Mouse (Mus musculus) megakaryocyte, adult 5-6 weeks (primary cell): Measurements from ENCODE around the gene Map7. TPM values are rescaled to one million over a fixed set of nuclear protein-coding genes. Genes with fewer than 3 reads are reported as not detected.

Source experiments
- ATAC-seq: 2 replicates; pipeline ENCODE4 v1.8.0; 2016; ENCODE audit warnings: mild to moderate bottlenecking, inconsistent platforms; ENCODE audit not compliant: poor library complexity, severe bottlenecking
- total RNA-seq, 2 experiments: library from RNA; stranded (forward) in 1 of 2; stranded (reverse) in 1 of 2; fragments of 153-499, 151-499 nt in 1 of 2; fragments of 221-1000, 200-1000 nt in 1 of 2; gene quantifications; 2 replicates each; pipeline versions ENCODE4 v1.2.3 to v1.2.4; 2015 to 2017

Map7 gene
- total RNA-seq (2015) (2.3 and 2.7 TPM in 2 replicates), total RNA-seq (2017) (3.1 and 3.8 TPM in 2 replicates)

GRCm38 (mm10) chr10:20148130-20148772 lies at the start of gene Map7:
Gene Map7, plus strand, starts transcription at chr10:20148471.
- ATAC-seq = peak; percentile 41

GRCm38 (mm10) chr10:20101456-20101855 lies 46.8 kb upstream of the Map7 start:
- ATAC-seq = no peak

GRCm38 (mm10) chr10:20104271-20104931 lies 43.9 kb upstream of the Map7 start:
- peak; percentile 94 for ATAC-seq

DNA sequence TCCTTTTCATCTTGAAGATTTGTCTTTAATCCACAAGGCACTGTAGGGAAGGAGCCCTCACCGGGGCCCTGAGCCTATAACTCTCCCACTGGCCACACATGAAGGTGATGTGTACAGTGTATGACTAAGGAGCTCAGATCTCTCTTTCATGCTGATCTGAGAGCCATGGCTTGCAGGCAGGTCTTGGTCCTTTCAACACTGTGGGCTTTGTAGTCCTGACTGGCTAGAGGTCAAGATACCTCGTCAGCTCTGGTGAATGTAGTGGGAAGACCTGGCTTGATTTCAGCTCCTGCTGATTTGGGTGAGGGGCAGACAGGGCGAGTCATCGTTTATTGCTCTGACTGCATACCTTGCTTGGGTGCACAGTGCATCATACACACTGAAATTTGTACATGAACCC lies 42.7 kb upstream of the Map7 start:
- peak; percentile 20 for ATAC-seq

DNA sequence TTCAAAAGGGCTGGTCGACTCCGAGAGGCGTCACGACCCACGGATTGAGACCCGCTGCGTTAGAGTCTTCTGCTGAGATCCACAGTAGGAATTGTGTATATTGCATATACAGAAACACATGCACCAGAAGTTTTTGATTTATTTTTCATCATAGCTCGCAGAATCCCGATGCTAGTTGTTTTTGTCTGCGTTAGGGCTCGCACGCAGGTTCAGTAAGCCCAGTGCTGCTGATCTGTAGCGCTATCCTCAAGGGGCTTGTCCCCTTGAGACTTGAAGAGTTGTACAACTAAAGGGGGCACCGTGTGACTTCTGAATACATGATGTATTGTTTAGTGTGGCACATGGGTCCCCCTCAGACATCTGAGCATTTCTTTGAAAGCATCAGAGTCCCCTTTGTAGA lies 41.2 kb upstream of the Map7 start:
- no peak for ATAC-seq

GRCm38 (mm10) chr10:20111508-20111907 lies 36.8 kb upstream of the Map7 start:
- ATAC-seq = no peak

DNA sequence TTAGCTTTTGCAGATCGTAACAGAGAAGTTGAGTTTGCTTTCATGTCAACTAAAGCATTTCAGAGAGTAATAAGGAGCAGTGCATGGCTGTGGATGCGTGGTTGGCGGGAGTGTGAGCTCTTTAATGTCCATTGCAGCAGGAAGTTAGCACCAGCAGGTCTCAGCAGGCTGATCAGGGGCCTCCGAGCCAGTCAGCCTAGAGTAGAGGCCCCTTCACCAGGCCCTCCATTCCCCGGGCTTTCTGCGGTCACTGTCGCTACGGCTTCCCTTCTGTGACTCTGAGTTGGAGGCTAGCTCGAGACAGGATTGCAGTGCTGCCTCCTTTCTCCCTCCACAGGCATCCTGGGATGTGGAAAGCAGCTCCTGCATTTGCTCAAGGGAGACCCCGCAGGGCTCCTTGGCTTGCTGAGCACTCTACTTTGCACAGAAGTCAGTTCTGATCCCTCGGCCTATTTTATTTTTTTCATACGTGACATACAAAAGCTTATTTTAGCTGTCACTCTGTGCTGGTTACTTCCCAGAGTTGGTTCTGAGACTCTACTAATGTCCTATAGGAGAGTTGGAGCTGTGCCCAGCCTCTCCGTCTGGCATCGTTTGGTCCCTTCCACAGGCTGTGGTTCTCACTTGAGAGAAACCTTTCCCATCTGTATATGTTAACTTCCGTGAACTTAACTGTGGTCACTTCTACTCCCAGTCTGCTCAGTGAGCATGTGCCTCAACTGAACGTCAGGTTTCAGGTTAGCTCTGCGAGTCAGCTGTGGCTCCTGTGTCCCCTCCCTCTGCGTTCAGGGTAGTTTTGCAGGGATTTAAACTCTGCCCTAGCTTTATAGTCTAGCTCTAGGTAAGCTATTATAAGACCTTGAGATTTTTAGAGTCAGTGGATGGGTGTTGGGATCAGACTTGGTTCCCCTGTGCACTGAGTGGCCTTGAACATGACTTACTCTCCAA lies 36.0 kb upstream of the Map7 start:
- no peak for ATAC-seq

DNA sequence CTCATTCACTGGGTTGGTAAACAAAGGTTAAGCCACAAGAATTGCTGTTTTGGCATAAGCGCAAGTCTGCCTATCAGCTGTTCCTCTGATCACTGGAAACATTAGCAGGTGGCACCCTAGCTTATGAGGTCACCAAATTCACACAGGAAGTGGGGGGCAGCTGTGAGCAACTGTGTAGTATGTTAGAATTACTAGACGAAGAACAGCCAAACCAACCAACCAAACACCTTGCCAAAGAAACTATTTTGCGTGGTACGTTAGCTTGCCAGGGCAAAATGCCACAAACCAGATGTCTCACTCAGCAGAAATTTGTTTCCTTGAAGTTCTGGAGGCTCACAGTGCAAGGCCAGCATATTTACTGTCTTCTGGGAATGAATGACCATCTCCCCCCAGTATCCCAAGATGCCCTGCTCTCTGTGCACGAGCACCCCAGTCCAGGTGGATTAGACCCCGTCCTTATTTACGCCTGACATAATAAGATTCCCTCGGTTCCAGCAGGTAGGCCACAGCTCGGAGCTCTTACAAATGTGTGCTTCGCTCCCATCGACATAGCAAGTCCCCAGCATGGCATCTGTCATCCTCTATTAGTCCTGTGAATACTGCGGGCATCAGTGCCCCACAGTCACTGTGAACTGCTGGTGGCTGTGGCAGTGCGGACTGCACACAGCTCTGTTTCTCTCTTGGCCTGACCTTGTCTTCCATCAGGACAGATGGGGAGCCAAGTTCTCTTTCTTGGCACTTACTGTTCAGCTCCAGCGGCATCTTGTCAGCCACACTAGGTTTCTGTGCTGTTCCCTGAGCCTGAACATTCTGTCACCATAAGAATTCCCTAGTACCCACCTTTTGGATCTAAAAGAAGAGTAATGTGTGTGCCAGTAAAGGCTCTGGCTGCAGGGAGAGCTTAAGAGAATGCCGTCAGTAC lies 28.5 kb upstream of the Map7 start:
- peak; percentile 63 for ATAC-seq

GRCm38 (mm10) chr10:20121981-20122380 lies 26.3 kb upstream of the Map7 start:
- no peak for ATAC-seq

GRCm38 (mm10) chr10:20123401-20123800 lies 24.9 kb upstream of the Map7 start:
- peak; percentile 85 for ATAC-seq

DNA sequence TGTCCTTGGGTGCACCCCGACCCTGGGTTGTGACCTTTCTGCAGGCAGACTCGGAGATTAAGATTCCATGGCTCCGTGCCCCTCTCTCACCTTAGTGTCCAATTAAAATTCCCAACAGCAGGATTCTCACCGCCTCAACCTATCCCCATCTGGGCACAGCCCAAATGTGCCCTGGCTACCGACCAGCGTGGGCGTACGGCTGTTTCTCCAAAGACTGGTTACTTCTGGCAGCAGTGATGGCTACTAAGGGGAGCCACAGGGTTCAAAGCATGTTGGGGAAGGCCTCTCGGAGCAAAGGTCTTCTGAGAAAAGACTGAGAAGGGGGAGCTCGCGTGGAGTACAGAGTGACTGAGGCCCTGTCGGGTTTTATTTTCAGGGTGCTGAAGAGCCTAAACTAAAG lies 23.7 kb upstream of the Map7 start:
- no peak for ATAC-seq

GRCm38 (mm10) chr10:20125226-20125625 lies 23.0 kb upstream of the Map7 start:
- ATAC-seq = peak; percentile 67

GRCm38 (mm10) chr10:20132933-20133652 lies 15.2 kb upstream of the Map7 start:
- no peak for ATAC-seq

DNA sequence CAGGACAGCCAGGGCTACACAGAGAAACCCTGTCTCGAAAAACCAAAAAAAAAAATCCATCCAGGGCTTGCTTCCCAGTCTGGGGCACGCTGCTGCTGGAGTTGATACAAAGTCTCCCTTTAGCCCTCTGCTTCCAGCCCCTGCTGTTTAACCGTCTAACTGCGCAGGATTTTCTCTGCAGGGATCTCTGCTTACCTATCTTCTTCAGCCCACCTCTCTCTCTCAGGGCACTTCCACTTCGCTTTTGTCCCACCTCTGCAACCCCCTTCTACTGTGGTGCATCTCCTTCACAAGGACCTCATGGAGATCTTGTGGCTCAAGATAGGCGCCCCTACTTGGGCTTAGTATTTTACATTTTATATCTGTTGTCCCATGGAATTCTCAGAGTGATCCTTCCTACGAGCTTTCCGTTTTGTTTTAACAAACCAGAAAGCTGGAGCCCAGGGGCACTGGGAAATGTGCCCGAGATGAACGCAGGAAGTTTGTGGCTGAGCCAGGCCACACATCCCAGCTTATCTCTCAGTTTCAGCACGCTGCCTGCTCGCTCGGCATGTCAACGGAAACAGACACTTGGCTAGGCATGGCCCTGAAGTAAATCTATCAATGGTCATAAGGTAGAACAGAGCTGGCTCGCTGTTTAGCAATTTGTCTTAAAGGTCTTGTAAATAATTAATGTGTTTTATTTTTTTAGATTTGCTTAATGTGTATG lies 12.8 kb upstream of the Map7 start:
- no peak for ATAC-seq

DNA sequence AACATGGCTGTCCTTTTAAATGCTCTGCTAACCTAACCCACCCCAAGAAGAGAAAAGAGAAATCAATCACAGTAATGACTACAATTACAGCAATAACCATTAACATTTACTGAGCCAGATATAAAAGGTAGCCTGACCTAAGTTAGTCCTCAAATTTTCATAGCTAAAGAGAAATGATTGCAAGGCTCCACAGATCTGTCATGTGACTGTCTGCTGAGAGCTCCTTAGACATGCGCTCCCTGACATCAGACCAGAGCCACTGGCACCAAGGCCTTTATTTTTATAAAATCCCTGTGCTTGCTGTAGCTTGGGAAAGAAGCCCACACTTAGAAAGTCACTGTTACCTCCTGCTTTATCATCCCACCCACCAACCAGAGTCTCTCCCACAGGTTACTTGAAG lies 11.8 kb upstream of the Map7 start:
- no peak for ATAC-seq

DNA sequence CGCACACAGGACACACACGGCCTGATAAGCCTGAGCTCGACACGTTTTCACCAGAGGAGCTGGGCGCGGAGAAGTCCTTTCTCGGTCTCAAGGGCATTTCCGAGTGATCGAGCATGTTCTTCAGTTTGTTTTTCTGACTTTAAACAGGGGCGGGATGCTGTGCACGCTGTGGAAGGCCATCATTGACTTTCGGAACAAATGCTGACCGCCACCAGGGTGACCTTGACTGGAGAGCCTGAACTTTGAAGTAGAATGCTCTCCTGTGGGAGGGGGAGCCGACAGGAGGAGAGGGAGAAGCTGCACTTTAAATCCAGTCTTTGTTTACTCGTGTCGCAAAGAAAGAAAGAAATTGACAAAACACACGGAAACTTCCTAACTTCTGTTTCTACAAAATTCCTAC lies 6.9 kb upstream of the Map7 start:
- no peak for ATAC-seq

DNA sequence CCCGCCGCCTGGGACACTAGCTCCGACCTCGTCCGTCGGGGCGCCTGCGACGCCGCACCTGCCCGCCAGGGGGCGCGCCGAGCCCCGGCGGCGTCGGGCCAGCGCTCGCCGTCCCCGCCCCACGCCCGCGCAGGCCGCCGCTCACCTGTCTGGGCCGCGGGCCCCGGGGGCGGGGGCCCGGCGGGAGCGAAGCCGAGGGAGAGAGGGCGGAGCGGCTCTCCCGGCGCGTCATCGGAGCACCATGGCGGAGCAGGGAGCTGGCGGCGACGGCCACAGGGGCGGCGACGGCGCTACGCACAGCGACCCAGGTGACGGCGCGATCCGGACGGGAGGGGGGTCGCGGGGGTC lies 476 bp downstream of the Map7 start:
- ATAC-seq = peak; percentile 63

- peak; percentile 43 for ATAC-seq
Measured at GRCm38 (mm10) chr10:20149121-20149834, 1.0 kb downstream of the Map7 start.
